In the genomic region with DNA sequence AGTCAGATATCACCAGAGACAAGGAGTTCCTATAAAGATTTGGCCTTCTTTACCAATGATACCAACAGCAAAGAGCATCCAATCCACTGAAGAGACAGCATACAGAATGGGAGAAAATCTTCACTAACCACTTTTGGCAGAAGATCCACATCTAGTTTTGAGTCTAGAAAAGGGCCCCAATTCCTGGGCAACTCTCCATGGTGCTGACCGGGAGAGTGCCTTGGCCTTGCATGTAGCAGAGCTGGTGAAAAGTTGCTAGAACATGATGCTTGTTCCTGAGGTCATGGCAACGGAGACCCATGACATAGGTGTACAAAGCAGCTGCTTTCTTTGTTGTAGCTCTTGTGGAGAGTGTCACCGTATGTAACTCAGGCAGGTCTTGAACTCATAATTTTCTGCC, we compare ENCODE assay signal across 24 mouse cellular contexts. TPM values are rescaled to one million over a fixed set of nuclear protein-coding genes. Genes with fewer than 3 reads are reported as not detected.
A peak's percentile ranks its signal among the peaks of the same experiment; 100 is the strongest.
DNase-seq lines count a peak whose midpoint lies in the region; ATAC-seq lines count a peak whose summit lies in the region.
"Not testable (repeated sequence)": the region's sequence is repeated elsewhere in the genome, so short reads cannot be mapped to it uniquely, and the experiment has no call there.
"Had no signal": no experiment of that assay in that cellular context is flagged by ENCODE, and none has a peak within 500 bp of the region (broad histone marks: within the 10 kb centered on the region; RNA-seq: fewer than 3 reads in every experiment).

No protein-coding gene starts in this region.

- H3K36me3 ChIP-seq in embryonic facial prominence, embryonic 11.5 days (replicated peaks; ENCODE audit: control insufficient read depth, insufficient read depth, low read depth, low read length), result not testable (repeated sequence)

- H3K4me3 ChIP-seq in embryonic facial prominence, embryonic 11.5 days (ENCODE audit: low read depth, low read length), result not testable (repeated sequence)

- H3K9ac ChIP-seq in embryonic facial prominence, embryonic 11.5 days (replicated peaks; ENCODE audit: low read length), result not testable (repeated sequence)

- H3K9me3 ChIP-seq in embryonic facial prominence, embryonic 11.5 days (replicated peaks; ENCODE audit: control insufficient read depth, low read length), result not testable (repeated sequence)

- intact Hi-C loops in heart, postnatal 10 days (cut with DNase I), result not testable (repeated sequence)

- H3K4me1 ChIP-seq in embryonic facial prominence, embryonic 11.5 days (ENCODE audit: control insufficient read depth, insufficient read depth, low read length), result not testable (repeated sequence)

- DNase-seq in 3T3-L1 (ENCODE audit: low read depth, low spot score) (peak; percentile 24), ZHBTc4 (ENCODE audit: low read depth, low spot score) (peak; percentile 11)
- peak; percentile 9 for DNase-seq in embryo, embryonic 10 days (ENCODE audit: low spot score)
- DNase-seq in embryonic facial prominence, embryonic 11.5 days (ENCODE audit: low spot score), result peak; percentile 43
- peak; percentile 8 to 18 for DNase-seq in heart, postnatal 10 days
- DNase-seq in kidney, postnatal 14 days, result peak; percentile 2
- peak; percentile 10 for DNase-seq in lung, postnatal 10 days
- DNase-seq in ovary, postnatal 14 days (ENCODE audit: low spot score), result peak; percentile 17

- 75% methylated on average over 3 of the region's 3 CpGs for WGBS in embryonic facial prominence, embryonic 11.5 days

- not testable (repeated sequence) for ATAC-seq in embryonic facial prominence, embryonic 11.5 days (replicated peaks; ENCODE audit: insufficient number of reproducible peaks, low FRiP score, low TSS enrichment, low read depth)

- not testable (repeated sequence) for H3K27me3 ChIP-seq in embryonic facial prominence, embryonic 11.5 days (ENCODE audit: control insufficient read depth, insufficient read depth, low read length)

- H3K4me2 ChIP-seq in embryonic facial prominence, embryonic 11.5 days (ENCODE audit: low read depth, low read length), result not testable (repeated sequence)

- H3K27ac ChIP-seq in embryonic facial prominence, embryonic 11.5 days (replicated peaks; ENCODE audit: low read depth, low read length), result not testable (repeated sequence)

RNA-seq across cellular contexts. Expression of a gene that starts 6.8 kb away (rescaled TPM):
- not detected in 2 replicates for polyA plus RNA-seq in embryonic facial prominence, embryonic 11.5 days (2014; fragmentation: Nextera tagmentation; extraction: Ambion mirVana)
- total RNA-seq in heart, postnatal 10 days (2021), result not detected
- total RNA-seq: forebrain, postnatal 0 days; hematopoietic stem cell, adult 5-6 weeks; hindbrain, postnatal 0 days; layer of hippocampus, postnatal 10 days; left cerebral cortex, adult 2 months; left cerebral cortex, postnatal 36 days; midbrain, postnatal 0 days had no signal
- polyA plus RNA-seq: CD4-positive, CD25-positive, alpha-beta regulatory T cell, adult 4 months; cortical plate, adult 2 months; forebrain, embryonic 11.5 days; forebrain, postnatal 0 days; gonadal fat pad, adult 2 months; heart, embryonic 15.5 days; hindbrain, postnatal 0 days; liver, embryonic 15.5 days; midbrain, embryonic 11.5 days; midbrain, postnatal 0 days had no signal

RNA-seq across cellular contexts. Expression of a gene that starts 7.0 kb away (rescaled TPM):
- not detected in 2 replicates for polyA plus RNA-seq in embryonic facial prominence, embryonic 11.5 days (2014; fragmentation: Nextera tagmentation; extraction: Ambion mirVana)
- total RNA-seq in heart, postnatal 10 days (2021), result not detected
- total RNA-seq: forebrain, postnatal 0 days; hematopoietic stem cell, adult 5-6 weeks; hindbrain, postnatal 0 days; layer of hippocampus, postnatal 10 days; left cerebral cortex, adult 2 months; left cerebral cortex, postnatal 36 days; midbrain, postnatal 0 days had no signal
- polyA plus RNA-seq: CD4-positive, CD25-positive, alpha-beta regulatory T cell, adult 4 months; cortical plate, adult 2 months; forebrain, embryonic 11.5 days; forebrain, postnatal 0 days; gonadal fat pad, adult 2 months; heart, embryonic 15.5 days; hindbrain, postnatal 0 days; intestine, embryonic 16.5 days; liver, embryonic 15.5 days; lung, embryonic 16.5 days; midbrain, embryonic 11.5 days; midbrain, postnatal 0 days had no signal

RNA-seq across cellular contexts. Expression of a gene that starts 13.9 kb away (rescaled TPM):
- not detected in 2 replicates for polyA plus RNA-seq in embryonic facial prominence, embryonic 11.5 days (2014; fragmentation: Nextera tagmentation; extraction: Ambion mirVana)
- total RNA-seq in heart, postnatal 10 days (2021), result not detected
- total RNA-seq: forebrain, postnatal 0 days; hematopoietic stem cell, adult 5-6 weeks; hindbrain, postnatal 0 days; layer of hippocampus, postnatal 10 days; left cerebral cortex, adult 2 months; left cerebral cortex, postnatal 36 days; midbrain, postnatal 0 days had no signal
- polyA plus RNA-seq: CD4-positive, CD25-positive, alpha-beta regulatory T cell, adult 4 months; cortical plate, adult 2 months; forebrain, embryonic 11.5 days; forebrain, postnatal 0 days; gonadal fat pad, adult 2 months; heart, embryonic 15.5 days; hindbrain, postnatal 0 days; intestine, embryonic 16.5 days; liver, embryonic 15.5 days; lung, embryonic 16.5 days; midbrain, embryonic 11.5 days; midbrain, postnatal 0 days had no signal

RNA-seq across cellular contexts. Expression of a gene that starts 56.6 kb away (rescaled TPM):
- polyA plus RNA-seq in embryonic facial prominence, embryonic 11.5 days (2014; fragmentation: Nextera tagmentation; extraction: Ambion mirVana), result 7.4 and 8.1 TPM in 2 replicates
- total RNA-seq in heart, postnatal 10 days (2021), result 10 to 100 TPM; 24.0 to 32.7 TPM
